Mouse (Mus musculus) hindbrain, postnatal 0 days (tissue): ENCODE measurements around the gene Sema4f. TPM values are rescaled to one million over a fixed set of nuclear protein-coding genes. Genes with fewer than 3 reads are reported as not detected.

Source experiments
- ATAC-seq: fragments of 200-750 bp; cut with Nextera tagmentation; 2 replicates; pipeline ENCODE4 v1.8.0; 2017; ENCODE audit warnings: mild to moderate bottlenecking, moderate TSS enrichment, moderate library complexity
- DNase-seq: peaks from one replicate; pipeline ENCODE4 v3.0.0-alpha.2; 2015; ENCODE audit warnings: low spot score
- H3K27ac ChIP-seq: fragments of 300-500 bp; sonication (generic); 2 replicates; pipeline ENCODE4 v1.5.1; 2014; ENCODE audit warnings: mild to moderate bottlenecking
- H3K27me3 ChIP-seq: fragments of 300-500 bp; sonication (generic); 2 replicates; pipeline ENCODE4 v1.6.1; 2014; ENCODE audit warnings: low read length, mixed read lengths; ENCODE audit not compliant: insufficient read depth
- H3K36me3 ChIP-seq: fragments of 300-500 bp; sonication (generic); 2 replicates; pipeline ENCODE4 v1.6.1; 2014; ENCODE audit warnings: low read length, mixed read lengths; ENCODE audit not compliant: insufficient read depth
- H3K4me1 ChIP-seq: fragments of 300-500 bp; sonication (generic); 2 replicates; pipeline ENCODE4 v1.6.1; 2014; ENCODE audit warnings: antibody characterized with exemption, low read length, mixed read lengths; ENCODE audit not compliant: insufficient read depth
- H3K4me2 ChIP-seq: fragments of 300-500 bp; sonication (generic); 2 replicates; pipeline ENCODE4 v1.6.1; 2014; ENCODE audit warnings: low read depth, mild to moderate bottlenecking, low read length, moderate library complexity, mixed read lengths
- H3K4me3 ChIP-seq: fragments of 300-500 bp; sonication (generic); 2 replicates; pipeline ENCODE4 v1.5.1; 2014; ENCODE audit warnings: low read length
- H3K9ac ChIP-seq: fragments of 300-500 bp; sonication (generic); replicated peaks from 2 replicates; pipeline ENCODE4 v1.6.1; 2014; ENCODE audit warnings: mild to moderate bottlenecking, low read length, moderate library complexity, mixed read lengths
- H3K9me3 ChIP-seq: fragments of 300-500 bp; sonication (generic); 2 replicates; pipeline ENCODE4 v1.6.1; 2016; ENCODE audit warnings: low read length, mixed read lengths
- CTCF ChIP-seq: IDR thresholded peaks from 2 replicates; pipeline ENCODE4 v1.5.1; 2016; ENCODE audit warnings: antibody characterized with exemption, control low read depth, low read depth
- WGBS: fragments of 180-500 bp; shearing (Covaris S2); extraction: QIAGEN DNeasy Blood & Tissue Kit; methylation state at CpG from one replicate; pipeline ENCODE4 v1.1.7; 2014; 5-methylcytosine and 5-hydroxymethylcytosine counted together
- polyA plus RNA-seq: library from polyadenylated mRNA; unstranded; fragments of >200 nt; fragmentation: Nextera tagmentation; extraction: Ambion mirVana; gene quantifications from 2 replicates; pipeline ENCODE4 v1.2.1, GENCODE M21; 2015
- total RNA-seq: library from RNA; depleted of rRNA; stranded (reverse); fragments of >200 nt; gene quantifications from 2 replicates; pipeline ENCODE4 v1.2.3, GENCODE M21; 2014; rRNA removed

The Sema4f gene
- total RNA-seq: 19.2 and 21.6 TPM in 2 replicates
- polyA plus RNA-seq: 18.1 and 19.4 TPM in 2 replicates

DNA sequence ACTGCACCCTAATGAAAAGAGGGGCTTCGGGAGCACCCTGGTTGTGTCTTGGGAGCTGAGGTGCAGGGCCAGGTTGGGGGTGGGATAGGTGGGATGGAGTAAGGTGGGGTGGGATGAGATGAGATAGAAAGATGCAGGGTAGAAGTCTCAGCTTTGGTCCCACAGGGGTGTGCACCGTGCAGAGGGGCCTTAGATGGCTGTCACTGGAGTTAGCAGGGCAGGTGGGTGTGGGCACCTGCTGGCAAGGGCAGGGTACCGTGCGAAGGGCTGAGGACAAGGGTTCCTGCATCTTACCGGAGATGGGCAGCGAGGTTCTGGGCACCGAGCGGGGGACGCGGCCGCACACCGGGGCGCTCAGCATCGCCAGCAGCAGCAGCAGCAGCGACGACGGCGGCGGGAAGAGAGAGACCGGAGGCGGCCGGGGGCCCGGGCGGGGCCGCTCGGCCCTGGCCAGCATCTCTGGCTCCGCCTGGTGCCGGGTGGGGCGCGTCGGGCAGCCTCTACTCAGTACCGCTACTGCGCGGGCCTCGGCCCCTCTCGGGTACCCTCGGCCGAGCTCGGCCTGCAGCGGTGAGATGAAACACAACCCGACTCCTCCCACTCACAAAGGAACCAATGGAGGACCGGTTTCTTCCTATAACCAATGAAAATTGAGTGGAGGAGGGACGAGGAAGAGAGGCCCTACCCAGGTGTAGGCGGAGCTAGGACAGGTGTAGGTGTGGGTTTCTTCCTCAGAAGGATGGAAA, at the start of gene Sema4f:
Gene Sema4f, minus strand, starts transcription at position 603 of the 746 bp plus-strand sequence.
- 3% methylated on average over 36 of the region's 44 CpGs for whole genome bisulfite sequencing
- ATAC-seq: peak; percentile 99
- TF ChIP-seq CTCF: no peak; the same call in 1 of the 2 replicates

GRCm38 (mm10) chr6:82987411-82987971, 47.9 kb upstream of the Sema4f start:
- no peak for ATAC-seq
- Histone ChIP-seq H3K9me3 (no peaks in the 10 kb centered on the region), H3K27me3 (no peaks in the 10 kb centered on the region), H3K9ac (no peak overlapping the region), H3K4me1 (no peaks in the 10 kb centered on the region), H3K4me3 (no peak overlapping the region), H3K4me2 (no peak overlapping the region), H3K27ac (no peak overlapping the region), H3K36me3 (no peaks in the 10 kb centered on the region)
- 58% methylated on average over 9 of the region's 9 CpGs for WGBS
- no peak for DNase-seq
- TF ChIP-seq CTCF: no peak

More for the DNA sequence above, at the start of gene Sema4f:
- Histone ChIP-seq H3K9ac (peak within 1 kb of the TSS; percentile 84), H3K4me1 (no peaks in the 10 kb centered on the region), H3K4me3 (peak within 1 kb of the TSS; percentile 65), H3K27me3 (no peaks in the 10 kb centered on the region), H3K4me2 (peak within 1 kb of the TSS; percentile 66), H3K27ac (peak within 1 kb of the TSS; percentile 74), H3K36me3 (no peaks in the 10 kb centered on the region), H3K9me3 (no peaks in the 10 kb centered on the region)
- DNase-seq: peak; percentile 93

DNA sequence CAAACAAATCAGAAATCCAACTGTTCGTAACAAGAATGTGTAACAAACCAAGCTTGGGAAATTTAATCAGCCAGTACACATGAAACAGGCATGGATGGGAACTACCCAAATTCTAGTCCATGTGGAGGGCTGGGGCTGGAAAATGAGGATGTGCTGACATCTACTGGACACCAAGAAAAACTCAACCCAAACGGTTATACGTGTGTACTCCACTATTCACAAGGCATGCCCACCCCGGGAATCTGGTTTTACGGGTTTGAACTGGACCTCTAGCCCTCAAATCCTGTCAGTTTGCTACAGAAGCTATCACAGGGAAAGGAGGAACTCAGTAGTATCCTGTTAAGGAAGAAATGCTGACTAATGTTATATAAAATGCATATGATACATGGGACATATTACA, 31.5 kb upstream of the Sema4f start:
- Histone ChIP-seq H3K4me1 (no peaks in the 10 kb centered on the region), H3K4me3 (no peak overlapping the region), H3K27me3 (0 out of 2 replicates have a peak, but pooled peaks cover 3% of the 10 kb centered on the region), H3K9me3 (no peaks in the 10 kb centered on the region), H3K36me3 (no peaks in the 10 kb centered on the region), H3K9ac (no peak overlapping the region), H3K27ac (no peak overlapping the region), H3K4me2 (no peak overlapping the region)
- peak; percentile 89 for TF ChIP-seq CTCF
- WGBS: 13% methylated on average over 5 of the region's 5 CpGs
- ATAC-seq (peak; percentile 95), DNase-seq (peak; percentile 87)

GRCm38 (mm10) chr6:82969249-82970084, 29.9 kb upstream of the Sema4f start:
- Histone ChIP-seq H3K36me3 (no peaks in the 10 kb centered on the region), H3K9ac (no peak overlapping the region), H3K4me2 (no peak overlapping the region), H3K4me3 (no peak overlapping the region), H3K4me1 (no peaks in the 10 kb centered on the region), H3K27me3 (0 out of 2 replicates have a peak, but pooled peaks cover 3% of the 10 kb centered on the region), H3K9me3 (no peaks in the 10 kb centered on the region), H3K27ac (no peak overlapping the region)
- DNase-seq: no peak
- 78% methylated on average over 6 of the region's 6 CpGs for WGBS
- no peak for ATAC-seq
- TF ChIP-seq CTCF: no peak

- 77% methylated on average over 1 of the region's 1 CpGs for WGBS
- DNase-seq: no peak
- TF ChIP-seq CTCF: no peak
- Histone ChIP-seq H3K4me2 (no peak overlapping the region), H3K27me3 (no peaks in the 10 kb centered on the region), H3K4me1 (no peaks in the 10 kb centered on the region), H3K4me3 (no peak overlapping the region), H3K36me3 (no peaks in the 10 kb centered on the region), H3K9me3 (no peaks in the 10 kb centered on the region), H3K27ac (no peak overlapping the region), H3K9ac (no peak overlapping the region)
- no peak for ATAC-seq
Measured at GRCm38 (mm10) chr6:82961664-82962063, 22.1 kb upstream of the Sema4f start.

- Histone ChIP-seq H3K9ac (no peak overlapping the region), H3K27ac (no peak overlapping the region), H3K4me3 (no peak overlapping the region), H3K36me3 (no peaks in the 10 kb centered on the region), H3K4me2 (no peak overlapping the region), H3K27me3 (no peaks in the 10 kb centered on the region), H3K9me3 (no peaks in the 10 kb centered on the region), H3K4me1 (no peaks in the 10 kb centered on the region)
- no peak for ATAC-seq
- no peak for TF ChIP-seq CTCF
- no peak for DNase-seq
- 70% methylated on average over 4 of the region's 4 CpGs for WGBS
Measured at GRCm38 (mm10) chr6:82956553-82957251, 17.1 kb upstream of the Sema4f start.
